Mouse (Mus musculus) small intestine, adult 2 months (tissue): ENCODE results near the gene Fcgr4.

Experiments
- CTCF ChIP-seq: fragments of 200-500 bp; IDR thresholded peaks from 2 replicates; pipeline ENCODE4 v1.5.1; 2012; ENCODE audit warnings: low read depth, mild to moderate bottlenecking, control low read depth, inconsistent platforms, low read length, moderate library complexity, mixed read lengths; ENCODE audit not compliant: insufficient replicate concordance, insufficient read length; ENCODE audit errors: extremely low read depth
- POLR2A ChIP-seq: fragments of 200-500 bp; IDR thresholded peaks from 2 replicates; pipeline ENCODE4 v1.6.1; 2012; ENCODE audit warnings: low read depth, mild to moderate bottlenecking, control low read depth, inconsistent platforms, low read length, moderate library complexity

DNA sequence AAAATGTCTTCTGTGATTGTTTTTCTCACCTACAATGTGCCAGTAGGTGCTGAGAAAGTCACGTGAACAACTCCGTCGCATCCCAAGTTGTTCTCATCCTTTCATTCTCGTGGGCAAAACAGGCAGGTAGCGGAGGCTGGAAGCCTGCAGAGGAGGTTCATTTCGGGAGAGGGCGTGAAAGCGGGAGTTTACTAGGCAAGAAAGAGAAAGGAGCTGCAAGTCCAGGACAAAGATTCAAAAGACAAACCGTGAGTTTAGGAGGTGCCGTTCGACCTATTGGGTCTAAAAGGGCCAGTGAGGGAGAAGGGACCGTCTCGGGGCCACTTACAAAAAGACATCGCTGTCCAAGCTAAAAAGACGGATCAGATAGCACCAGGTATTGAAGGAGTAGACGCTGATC is 14.5 kb downstream of the Fcgr4 start:
- TF ChIP-seq CTCF (no peak), POLR2A (no peak)
